Mouse (Mus musculus) midbrain, embryonic 14.5 days (tissue): Measurements from ENCODE around the gene Tmem206. TPM values are rescaled to one million over a fixed set of nuclear protein-coding genes. Genes with fewer than 3 reads are reported as not detected.

Experiments
- ATAC-seq: fragments of 200-750 bp; cut with Nextera tagmentation; 2 replicates; pipeline ENCODE4 v1.8.0; 2017; ENCODE audit warnings: moderate number of reproducible peaks, moderate library complexity; ENCODE audit not compliant: low FRiP score, low TSS enrichment
- DNase-seq: peaks from one replicate; pipeline ENCODE4 v3.0.0-alpha.2; 2015
- H3K27ac ChIP-seq: fragments of 300-500 bp; sonication (generic); replicated peaks from 2 replicates; pipeline ENCODE4 v1.5.1; 2014; ENCODE audit warnings: mild to moderate bottlenecking, low read depth, low read length, moderate library complexity
- H3K27me3 ChIP-seq: fragments of 300-500 bp; sonication (generic); 2 replicates; pipeline ENCODE4 v1.6.1; 2014; ENCODE audit warnings: low read length, control low read depth, mixed read lengths; ENCODE audit not compliant: control insufficient read depth, insufficient read depth
- H3K36me3 ChIP-seq: fragments of 300-500 bp; sonication (generic); 2 replicates; pipeline ENCODE4 v1.6.1; 2014; ENCODE audit warnings: low read length, control low read depth; ENCODE audit not compliant: control insufficient read depth, insufficient read depth
- H3K4me1 ChIP-seq: fragments of 300-500 bp; sonication (generic); 2 replicates; pipeline ENCODE4 v1.6.1; 2014; ENCODE audit warnings: mild to moderate bottlenecking, antibody characterized with exemption, low read length, control low read depth; ENCODE audit not compliant: control insufficient read depth, insufficient read depth
- H3K4me2 ChIP-seq: fragments of 300-500 bp; sonication (generic); 2 replicates; pipeline ENCODE4 v1.6.1; 2014; ENCODE audit warnings: mild to moderate bottlenecking, low read length, moderate library complexity
- H3K4me3 ChIP-seq: fragments of 300-500 bp; sonication (generic); replicated peaks from 2 replicates; pipeline ENCODE4 v1.5.1; 2014; ENCODE audit warnings: low read depth, low read length
- H3K9ac ChIP-seq: fragments of 300-500 bp; sonication (generic); replicated peaks from 2 replicates; pipeline ENCODE4 v1.6.1; 2014; ENCODE audit warnings: mild to moderate bottlenecking, low read length, moderate library complexity
- H3K9me3 ChIP-seq: fragments of 300-500 bp; sonication (generic); 2 replicates; pipeline ENCODE4 v1.6.1; 2016; ENCODE audit warnings: low read length, control low read depth, mixed read lengths; ENCODE audit not compliant: control insufficient read depth
- WGBS: fragments of 180-500 bp; shearing (Covaris S2); extraction: QIAGEN DNeasy Blood & Tissue Kit; methylation state at CpG from one replicate; pipeline ENCODE4 v1.1.7; 2014; 5-methylcytosine and 5-hydroxymethylcytosine counted together
- polyA plus RNA-seq: library from polyadenylated mRNA; unstranded; fragments of >200 nt; fragmentation: Nextera tagmentation; extraction: Ambion mirVana; gene quantifications from 2 replicates; pipeline ENCODE4 v1.2.1, GENCODE M21; 2014

Tmem206 gene
- polyA plus RNA-seq, 1 experiment from 2014 or later = 47.1 TPM

DNA sequence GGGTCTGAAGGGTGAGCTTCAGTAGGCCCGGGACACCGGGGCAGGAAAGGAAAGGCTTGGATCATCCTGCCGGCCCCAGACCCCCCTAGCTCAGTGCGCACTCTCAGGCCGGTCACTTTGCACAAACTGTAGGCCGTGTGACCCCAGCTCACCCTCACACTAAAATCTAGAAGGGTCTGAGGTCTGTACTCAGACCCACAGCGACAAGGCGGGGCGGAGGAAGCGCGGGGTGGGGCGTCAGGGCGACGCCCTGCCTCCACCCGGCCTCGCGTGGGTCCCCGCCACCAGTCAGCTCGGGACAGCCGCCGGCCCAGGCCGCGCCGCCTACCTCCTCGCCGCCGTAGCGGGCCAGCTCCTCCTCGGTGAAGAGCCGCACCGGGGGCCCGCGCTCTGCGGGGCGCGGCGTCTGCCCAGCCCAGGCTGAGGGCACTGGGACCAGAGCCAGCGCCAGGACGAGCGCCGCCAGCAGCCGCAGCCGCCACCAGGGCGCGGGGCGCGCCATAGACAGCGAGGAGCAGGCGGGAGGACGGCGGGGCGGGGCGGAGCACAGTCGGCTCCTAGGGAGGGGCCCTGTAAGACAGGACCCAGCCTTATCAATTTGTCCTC, 8.0 kb upstream of the Tmem206 start, which contains the start of gene Nenf:
Gene Nenf (minus strand): TSS at position 604 of the 606 bp plus-strand sequence.
- Histone ChIP-seq H3K27ac (peak within 1 kb of the TSS; percentile 55), H3K9ac (peak within 1 kb of the TSS; percentile 88), H3K9me3 (no peaks in the 10 kb centered on the region), H3K36me3 (no peaks in the 10 kb centered on the region), H3K4me3 (peak within 1 kb of the TSS; percentile 64), H3K27me3 (no peaks in the 10 kb centered on the region), H3K4me1 (peaks cover 5% of the 10 kb centered on the region; the same call in 1 of the 2 replicates), H3K4me2 (peak within 1 kb of the TSS; percentile 79)
- DNase-seq (peak; percentile 82), ATAC-seq (peak; percentile 88)
- under 1% methylated on average over 53 of the region's 54 CpGs for WGBS

DNA sequence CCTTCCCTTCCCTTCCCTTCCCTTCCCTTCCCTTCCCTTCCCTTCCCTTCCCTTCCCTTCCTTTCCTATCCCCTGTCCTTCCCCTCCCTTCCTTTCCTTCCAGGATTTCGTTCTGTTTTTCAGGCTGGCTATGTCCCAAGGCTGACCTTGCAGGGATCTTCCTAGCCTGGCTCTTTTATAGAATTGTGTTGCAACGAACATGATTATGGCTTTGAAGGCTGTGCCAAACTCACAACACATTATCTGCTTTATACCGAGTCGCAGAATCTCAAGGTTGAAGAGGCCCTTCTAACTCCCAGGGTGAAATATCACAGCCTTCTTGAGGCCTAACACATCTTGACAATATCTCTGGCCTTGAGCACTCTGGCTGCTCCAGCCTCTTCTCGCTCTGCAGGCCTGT, 7.0 kb upstream of the Tmem206 start:
- ATAC-seq (no peak), DNase-seq (no peak)
- no peak overlapping the region for H3K4me3 ChIP-seq

GRCm38 (mm10) chr1:191323381-191323780, 2.3 kb upstream of the Tmem206 start:
- Histone ChIP-seq H3K4me2 (no peak overlapping the region), H3K4me3 (no peak overlapping the region), H3K27me3 (no peaks in the 10 kb centered on the region), H3K4me1 (peaks cover 17% of the 10 kb centered on the region), H3K36me3 (no peaks in the 10 kb centered on the region), H3K27ac (no peak overlapping the region), H3K9me3 (no peaks in the 10 kb centered on the region), H3K9ac (no peak overlapping the region)
- WGBS = 89% methylated on average over 3 of the region's 3 CpGs
- no peak for DNase-seq
- ATAC-seq = no peak

More for the DNA sequence above, 7.0 kb upstream of the Tmem206 start:
- WGBS = 75% methylated on average over 5 of the region's 5 CpGs
- peaks cover 5% of the 10 kb centered on the region; the same call in 1 of the 2 replicates for H3K4me1 ChIP-seq
- no peaks in the 10 kb centered on the region for H3K27me3 ChIP-seq
- no peak overlapping the region for H3K4me2 ChIP-seq
- no peaks in the 10 kb centered on the region for H3K36me3 ChIP-seq
- H3K9me3 ChIP-seq = no peaks in the 10 kb centered on the region
- H3K27ac ChIP-seq = no peak overlapping the region
- H3K9ac ChIP-seq = no peak overlapping the region

- Histone ChIP-seq H3K27ac (peak overlapping the region; percentile 90), H3K9ac (0 out of 2 replicates have a peak overlapping the region, but pooled peaks have one; percentile 42), H3K4me3 (no peak overlapping the region), H3K27me3 (no peaks in the 10 kb centered on the region), H3K9me3 (no peaks in the 10 kb centered on the region), H3K4me2 (peak overlapping the region; percentile 82), H3K4me1 (peaks cover 22% of the 10 kb centered on the region), H3K36me3 (peaks cover 3% of the 10 kb centered on the region)
- ATAC-seq (no peak), DNase-seq (no peak)
- 85% methylated on average over 7 of the region's 7 CpGs for WGBS
Observed at GRCm38 (mm10) chr1:191324733-191325590, 750 bp upstream of the Tmem206 start.

DNA sequence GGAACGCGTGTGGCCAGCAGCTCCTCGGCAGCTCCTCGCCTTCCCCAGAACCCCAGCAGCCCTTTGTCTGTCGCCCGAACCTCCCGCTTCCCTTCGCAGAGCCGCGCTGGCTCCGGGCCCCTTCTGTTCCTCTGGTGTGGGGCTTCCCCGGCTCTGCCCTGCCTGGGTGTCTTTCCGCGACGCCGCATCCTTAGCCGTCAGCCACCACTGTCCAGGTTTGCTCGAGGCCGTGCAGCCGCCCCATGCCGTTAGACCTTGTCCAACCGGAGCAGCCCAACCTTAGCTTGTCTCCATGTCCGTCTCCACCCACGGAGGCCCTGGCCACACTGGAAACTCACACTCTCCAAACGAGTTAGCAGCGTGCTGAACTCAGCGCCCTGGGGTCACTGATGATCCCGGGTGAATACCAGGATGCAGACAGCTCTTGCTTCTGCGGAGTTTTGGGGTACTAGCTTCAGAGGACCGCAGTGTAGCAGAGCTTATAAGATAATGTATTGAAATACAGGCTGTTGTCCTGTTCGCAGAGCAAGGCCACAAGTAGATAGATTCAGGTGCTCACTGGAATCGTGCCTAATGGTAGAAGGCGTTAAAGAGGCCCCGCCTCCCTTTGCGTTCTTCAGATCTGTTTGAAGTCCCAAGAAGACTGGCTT, 646 bp downstream of the Tmem206 start:
- peaks cover 7% of the 10 kb centered on the region for H3K36me3 ChIP-seq
- H3K4me3 ChIP-seq = peak overlapping the region; percentile 82
- DNase-seq = peak; percentile 70
- no peaks in the 10 kb centered on the region for H3K27me3 ChIP-seq
- ATAC-seq = peak; percentile 77
- no peaks in the 10 kb centered on the region for H3K9me3 ChIP-seq
- peaks cover 22% of the 10 kb centered on the region for H3K4me1 ChIP-seq
- peak overlapping the region; percentile 82 for H3K4me2 ChIP-seq
- peak overlapping the region; percentile 90 for H3K27ac ChIP-seq
- peak overlapping the region; percentile 86 for H3K9ac ChIP-seq
- WGBS = under 1% methylated on average over 35 of the region's 35 CpGs

DNA sequence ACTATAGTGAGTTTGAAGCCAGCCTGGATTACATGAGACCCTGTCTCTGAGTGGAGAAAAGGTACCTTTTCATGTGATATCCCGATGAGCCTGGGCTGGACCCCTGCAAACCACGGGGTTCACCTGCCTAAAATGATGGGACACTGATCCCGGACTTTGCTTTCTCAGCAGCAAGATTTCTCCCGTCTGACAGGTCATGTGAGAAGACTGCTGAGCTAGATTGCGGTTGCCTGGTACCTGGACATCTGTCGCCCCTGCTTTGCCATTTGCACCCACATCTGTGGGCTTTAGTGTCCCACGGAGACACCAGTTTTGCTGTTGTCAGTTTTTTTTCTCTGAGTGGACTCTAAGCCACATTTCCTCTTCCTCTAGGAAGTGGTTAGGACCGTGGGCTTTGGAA, 1.5 kb downstream of the Tmem206 start:
- peak overlapping the region; percentile 82; the same call in 1 of the 2 replicates for H3K4me3 ChIP-seq
- H3K4me2 ChIP-seq = peak overlapping the region; percentile 82
- H3K9me3 ChIP-seq = no peaks in the 10 kb centered on the region
- H3K27me3 ChIP-seq = no peaks in the 10 kb centered on the region
- no peak overlapping the region for H3K27ac ChIP-seq
- DNase-seq (no peak), ATAC-seq (no peak)
- H3K36me3 ChIP-seq = peaks cover 16% of the 10 kb centered on the region
- H3K4me1 ChIP-seq = peaks cover 22% of the 10 kb centered on the region
- WGBS = 83% methylated on average over 8 of the region's 8 CpGs
- H3K9ac ChIP-seq = no peak overlapping the region; the same call in 1 of the 2 replicates

DNA sequence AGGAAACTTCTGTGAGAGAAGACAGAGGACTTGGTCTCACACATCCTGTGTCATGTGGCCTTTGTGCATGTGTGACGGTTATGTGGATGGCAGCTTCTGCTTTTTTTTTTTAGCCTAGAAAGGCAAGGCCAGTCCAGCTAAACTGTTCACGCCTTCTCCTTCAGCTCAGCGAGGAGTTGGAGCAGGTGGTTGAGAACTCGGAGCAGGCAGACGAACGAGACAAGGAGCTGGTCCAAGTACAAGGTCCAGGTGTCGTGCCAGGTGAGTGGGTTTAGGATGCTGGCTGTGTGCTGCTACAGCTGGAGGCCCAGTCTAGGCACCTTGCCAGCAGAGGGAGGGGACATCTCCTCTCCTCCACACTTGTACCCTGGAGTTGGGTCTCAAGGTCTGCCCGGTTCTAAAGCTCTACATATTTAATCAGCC, 2.3 kb downstream of the Tmem206 start:
- H3K27me3 ChIP-seq = no peaks in the 10 kb centered on the region
- WGBS = 78% methylated on average over 8 of the region's 8 CpGs
- no peak for ATAC-seq
- H3K4me2 ChIP-seq = peak overlapping the region; percentile 82
- no peak overlapping the region for H3K27ac ChIP-seq
- H3K36me3 ChIP-seq = peaks cover 23% of the 10 kb centered on the region
- no peak overlapping the region for H3K4me3 ChIP-seq
- 0 out of 2 replicates have a peak overlapping the region, but pooled peaks have one; percentile 6 for H3K9ac ChIP-seq
- H3K9me3 ChIP-seq = no peaks in the 10 kb centered on the region
- peaks cover 22% of the 10 kb centered on the region for H3K4me1 ChIP-seq
- DNase-seq = no peak

- Histone ChIP-seq H3K4me2 (no peak overlapping the region), H3K27ac (no peak overlapping the region), H3K9me3 (no peaks in the 10 kb centered on the region), H3K36me3 (peaks cover 32% of the 10 kb centered on the region), H3K4me3 (no peak overlapping the region), H3K9ac (no peak overlapping the region), H3K4me1 (peaks cover 22% of the 10 kb centered on the region), H3K27me3 (no peaks in the 10 kb centered on the region)
- DNase-seq (no peak), ATAC-seq (no peak)
- WGBS = 86% methylated on average over 4 of the region's 4 CpGs
Observed at GRCm38 (mm10) chr1:191330356-191330755, 4.6 kb downstream of the Tmem206 start.
